Mouse (Mus musculus) cortical plate, adult 2 months (tissue): ENCODE measurements around the gene Igtp.

Source experiments
- CTCF ChIP-seq: fragments of 200-500 bp; IDR thresholded peaks from 2 replicates; pipeline ENCODE4 v1.5.1; 2011; ENCODE audit warnings: mild to moderate bottlenecking, control low read depth, low read length; ENCODE audit not compliant: insufficient read depth; ENCODE audit errors: extremely low read depth
- POLR2A ChIP-seq: fragments of 200-500 bp; IDR thresholded peaks from 2 replicates; pipeline ENCODE4 v1.6.1; 2011; ENCODE audit warnings: mild to moderate bottlenecking, low read length, control low read depth; ENCODE audit not compliant: insufficient read depth; ENCODE audit errors: extremely low read depth

DNA sequence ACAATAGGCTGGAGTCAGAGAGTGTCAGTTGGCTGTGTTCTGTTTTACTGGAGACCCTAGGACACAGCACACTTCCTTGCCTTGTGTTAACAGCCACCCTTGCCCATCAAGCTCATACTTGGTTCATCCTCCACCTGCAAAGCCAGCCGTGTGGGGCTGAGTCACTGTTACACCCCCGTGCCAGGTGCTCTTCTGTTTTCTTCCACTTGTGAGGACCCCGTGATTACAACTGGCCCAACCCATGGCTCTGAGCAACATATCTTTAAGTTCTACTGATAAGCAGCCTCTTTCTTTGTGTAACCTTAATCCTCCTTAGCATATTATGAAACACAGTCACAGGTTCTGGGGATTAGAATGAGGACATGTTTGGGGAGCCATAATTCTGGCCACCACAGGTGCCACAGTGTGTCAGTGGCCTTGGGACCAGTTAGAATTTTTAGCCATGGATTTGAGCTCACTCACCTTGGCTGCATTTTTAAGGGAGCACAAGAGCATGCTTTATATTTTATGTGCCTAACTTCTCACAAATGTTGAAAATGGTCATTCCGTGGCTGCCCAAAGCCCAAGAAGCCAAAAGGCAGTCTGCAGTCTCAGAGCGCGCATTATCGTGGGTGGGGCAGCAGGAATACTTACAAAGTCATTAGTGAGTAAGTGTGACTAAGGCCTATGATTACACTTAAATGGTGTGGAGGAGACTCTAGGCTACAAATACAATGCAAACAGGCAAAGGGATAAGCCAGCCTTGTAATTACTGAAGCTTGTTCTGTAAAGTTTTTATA is 50.0 kb downstream of the Igtp start:
- TF ChIP-seq CTCF (no peak), POLR2A (no peak)
